Mouse (Mus musculus): ENCODE results near the gene Dnmt3a. TPM values are rescaled to one million over a fixed set of nuclear protein-coding genes. Genes with fewer than 3 reads are reported as not detected.

The Dnmt3a gene
- total and polyA plus RNA-seq, 2 experiments from 2014 or later, result 72.8 to 91.4 TPM

- H3K4me2 ChIP-seq (ENCODE audit: low read depth), result no peak overlapping the region
- H3K4me3 ChIP-seq (ENCODE audit: low read depth, low read length), result no peak overlapping the region
- H3K4me1 ChIP-seq (ENCODE audit: insufficient read depth), result peaks cover 26% of the 10 kb centered on the region
- no peaks in the 10 kb centered on the region for H3K27me3 ChIP-seq (ENCODE audit: insufficient read depth, low read length)
- WGBS, result 55% methylated on average over 9 of the region's 9 CpGs
- H3K27ac ChIP-seq (ENCODE audit: low read depth, low read length), result no peak overlapping the region
- no peaks in the 10 kb centered on the region for H3K9me3 ChIP-seq (ENCODE audit: low read length)
- no peak for TF ChIP-seq CTCF (IDR thresholded peaks at IDR 0.05; ENCODE audit: low read depth)
- H3K36me3 ChIP-seq (ENCODE audit: insufficient read depth), result peaks cover 41% of the 10 kb centered on the region
- no peak overlapping the region for H3K9ac ChIP-seq
- DNase-seq (no peak), ATAC-seq (no peak)
These were observed 31.4 kb downstream of the Dnmt3a start for GRCm38 (mm10) chr12:3837081-3837832.

GRCm38 (mm10) chr12:3838009-3838408 is 32.2 kb downstream of the Dnmt3a start:
- H3K4me2 ChIP-seq (ENCODE audit: low read depth), result no peak overlapping the region
- TF ChIP-seq CTCF (IDR thresholded peaks at IDR 0.05; ENCODE audit: low read depth), result no peak
- 67% methylated on average over 4 of the region's 4 CpGs for WGBS

GRCm38 (mm10) chr12:3839662-3840061 is 33.9 kb downstream of the Dnmt3a start:
- Histone ChIP-seq H3K4me3 (ENCODE audit: low read depth, low read length) (no peak overlapping the region), H3K9ac (no peak overlapping the region), H3K9me3 (ENCODE audit: low read length) (no peaks in the 10 kb centered on the region), H3K36me3 (ENCODE audit: insufficient read depth) (peaks cover 41% of the 10 kb centered on the region), H3K4me1 (ENCODE audit: insufficient read depth) (peaks cover 3% of the 10 kb centered on the region; the same call in 1 of the 2 replicates), H3K27me3 (ENCODE audit: insufficient read depth, low read length) (no peaks in the 10 kb centered on the region), H3K4me2 (ENCODE audit: low read depth) (no peak overlapping the region), H3K27ac (ENCODE audit: low read depth, low read length) (no peak overlapping the region)
- DNase-seq (no peak), ATAC-seq (no peak)
- TF ChIP-seq CTCF (IDR thresholded peaks at IDR 0.05; ENCODE audit: low read depth), result no peak
- WGBS, result 79% methylated on average over 1 of the region's 1 CpGs

More at GRCm38 (mm10) chr12:3838009-3838408, 32.2 kb downstream of the Dnmt3a start:
- Histone ChIP-seq H3K27ac (ENCODE audit: low read depth, low read length) (no peak overlapping the region), H3K4me3 (ENCODE audit: low read depth, low read length) (no peak overlapping the region), H3K4me1 (ENCODE audit: insufficient read depth) (peaks cover 20% of the 10 kb centered on the region), H3K27me3 (ENCODE audit: insufficient read depth, low read length) (no peaks in the 10 kb centered on the region), H3K9ac (no peak overlapping the region), H3K9me3 (ENCODE audit: low read length) (no peaks in the 10 kb centered on the region), H3K36me3 (ENCODE audit: insufficient read depth) (peaks cover 41% of the 10 kb centered on the region)
- no peak for DNase-seq
- ATAC-seq, result no peak

GRCm38 (mm10) chr12:3841121-3841520 is 35.3 kb downstream of the Dnmt3a start:
- no peak overlapping the region for H3K9ac ChIP-seq
- no peak overlapping the region for H3K4me2 ChIP-seq (ENCODE audit: low read depth)
- H3K36me3 ChIP-seq (ENCODE audit: insufficient read depth), result peaks cover 35% of the 10 kb centered on the region
- no peaks in the 10 kb centered on the region for H3K27me3 ChIP-seq (ENCODE audit: insufficient read depth, low read length)
- no peak for TF ChIP-seq CTCF (IDR thresholded peaks at IDR 0.05; ENCODE audit: low read depth)
- H3K4me3 ChIP-seq (ENCODE audit: low read depth, low read length), result no peak overlapping the region
- H3K9me3 ChIP-seq (ENCODE audit: low read length), result no peaks in the 10 kb centered on the region
- no peaks in the 10 kb centered on the region for H3K4me1 ChIP-seq (ENCODE audit: insufficient read depth)
- no peak overlapping the region for H3K27ac ChIP-seq (ENCODE audit: low read depth, low read length)
- 42% methylated on average over 4 of the region's 4 CpGs for WGBS
- DNase-seq (no peak), ATAC-seq (no peak)

GRCm38 (mm10) chr12:3842843-3843242 is 37.0 kb downstream of the Dnmt3a start:
- H3K27me3 ChIP-seq (ENCODE audit: insufficient read depth, low read length), result no peaks in the 10 kb centered on the region
- 54% methylated on average over 6 of the region's 6 CpGs for WGBS
- peak; percentile 19; the same call in 1 of the 2 replicates for TF ChIP-seq CTCF (IDR thresholded peaks at IDR 0.05; ENCODE audit: low read depth)
- H3K9me3 ChIP-seq (ENCODE audit: low read length), result no peaks in the 10 kb centered on the region
- H3K4me2 ChIP-seq (ENCODE audit: low read depth), result no peak overlapping the region
- H3K4me3 ChIP-seq (ENCODE audit: low read depth, low read length), result no peak overlapping the region
- no peak for DNase-seq
- H3K4me1 ChIP-seq (ENCODE audit: insufficient read depth), result no peaks in the 10 kb centered on the region
- H3K36me3 ChIP-seq (ENCODE audit: insufficient read depth), result peaks cover 20% of the 10 kb centered on the region
- ATAC-seq, result peak; percentile 10; the same call in 1 of the 2 replicates
- H3K9ac ChIP-seq, result no peak overlapping the region
- 0 out of 2 replicates have a peak overlapping the region, but pooled peaks have one; percentile 21 for H3K27ac ChIP-seq (ENCODE audit: low read depth, low read length)

GRCm38 (mm10) chr12:3843371-3843861 is 37.6 kb downstream of the Dnmt3a start:
- no peak overlapping the region for H3K9ac ChIP-seq
- H3K27ac ChIP-seq (ENCODE audit: low read depth, low read length), result peak overlapping the region; percentile 21; the same call in 1 of the 2 replicates
- DNase-seq, result no peak
- 19% methylated on average over 7 of the region's 7 CpGs for WGBS
- H3K27me3 ChIP-seq (ENCODE audit: insufficient read depth, low read length), result no peaks in the 10 kb centered on the region
- H3K4me1 ChIP-seq (ENCODE audit: insufficient read depth), result no peaks in the 10 kb centered on the region
- no peak overlapping the region for H3K4me3 ChIP-seq (ENCODE audit: low read depth, low read length)
- H3K36me3 ChIP-seq (ENCODE audit: insufficient read depth), result peaks cover 17% of the 10 kb centered on the region
- H3K4me2 ChIP-seq (ENCODE audit: low read depth), result no peak overlapping the region
- ATAC-seq, result peak; percentile 53
- peak; percentile 14; the same call in 1 of the 2 replicates for TF ChIP-seq CTCF (IDR thresholded peaks at IDR 0.05; ENCODE audit: low read depth)
- H3K9me3 ChIP-seq (ENCODE audit: low read length), result no peaks in the 10 kb centered on the region

- ATAC-seq (peak; percentile 21; the same call in 1 of the 2 replicates), DNase-seq (no peak)
- H3K9ac ChIP-seq, result no peak overlapping the region
- no peak for TF ChIP-seq CTCF (IDR thresholded peaks at IDR 0.05; ENCODE audit: low read depth)
- H3K4me1 ChIP-seq (ENCODE audit: insufficient read depth), result no peaks in the 10 kb centered on the region
- no peak overlapping the region for H3K4me3 ChIP-seq (ENCODE audit: low read depth, low read length)
- 41% methylated on average over 7 of the region's 7 CpGs for WGBS
- H3K27ac ChIP-seq (ENCODE audit: low read depth, low read length), result 0 out of 2 replicates have a peak overlapping the region, but pooled peaks have one; percentile 9
- H3K27me3 ChIP-seq (ENCODE audit: insufficient read depth, low read length), result no peaks in the 10 kb centered on the region
- H3K9me3 ChIP-seq (ENCODE audit: low read length), result no peaks in the 10 kb centered on the region
- H3K36me3 ChIP-seq (ENCODE audit: insufficient read depth), result peaks cover 16% of the 10 kb centered on the region
- no peak overlapping the region for H3K4me2 ChIP-seq (ENCODE audit: low read depth)
These were observed 38.1 kb downstream of the Dnmt3a start for GRCm38 (mm10) chr12:3843918-3844317.
